Mouse (Mus musculus): ENCODE results near the gene Lag3. TPM values are rescaled to one million over a fixed set of nuclear protein-coding genes. Genes with fewer than 3 reads are reported as not detected.
A peak's percentile ranks its signal among the peaks of the same experiment; 100 is the strongest.
"Not testable (repeated sequence)": the region's sequence is repeated elsewhere in the genome, so short reads cannot be mapped to it uniquely, and the experiment has no call there.

Lag3 gene
- total RNA-seq, 1 experiment from 2014 or later: 1.6 TPM

- ATAC-seq (replicated peaks; ENCODE audit: low read depth, poor library complexity, severe bottlenecking): peak; percentile 83
These were observed 7.8 kb downstream of the Lag3 start for GRCm38 (mm10) chr6:124903580-124904151.

- no peak for ATAC-seq (replicated peaks; ENCODE audit: low read depth, poor library complexity, severe bottlenecking)
These were observed 9.7 kb downstream of the Lag3 start for GRCm38 (mm10) chr6:124901851-124902250.

GRCm38 (mm10) chr6:124900801-124901480, 10.6 kb downstream of the Lag3 start:
- ATAC-seq (replicated peaks; ENCODE audit: low read depth, poor library complexity, severe bottlenecking): peak; percentile 60

GRCm38 (mm10) chr6:124900056-124900800, 11.3 kb downstream of the Lag3 start:
- ATAC-seq (replicated peaks; ENCODE audit: low read depth, poor library complexity, severe bottlenecking): no peak

- peak; percentile 57 for ATAC-seq (replicated peaks; ENCODE audit: low read depth, poor library complexity, severe bottlenecking)
These were observed 13.1 kb downstream of the Lag3 start for GRCm38 (mm10) chr6:124898359-124898758.

- ATAC-seq (replicated peaks; ENCODE audit: low read depth, poor library complexity, severe bottlenecking): not testable (repeated sequence)
These were observed 17.4 kb downstream of the Lag3 start for GRCm38 (mm10) chr6:124894113-124894512.

- 0 out of 2 replicates have a peak, but pooled peaks have one; percentile 15 for ATAC-seq (replicated peaks; ENCODE audit: low read depth, poor library complexity, severe bottlenecking)
These were observed 20.5 kb downstream of the Lag3 start for GRCm38 (mm10) chr6:124890997-124891396.

- ATAC-seq (replicated peaks; ENCODE audit: low read depth, poor library complexity, severe bottlenecking): no peak
These were observed 22.9 kb downstream of the Lag3 start for GRCm38 (mm10) chr6:124888555-124889125.

- no peak for ATAC-seq (replicated peaks; ENCODE audit: low read depth, poor library complexity, severe bottlenecking)
These were observed 23.5 kb downstream of the Lag3 start, which contains the start of gene Cd4 for GRCm38 (mm10) chr6:124887986-124888385. TSS of gene Cd4 (minus strand) at chr6:124888221.

GRCm38 (mm10) chr6:124885956-124886381, 25.5 kb downstream of the Lag3 start:
- no peak for ATAC-seq (replicated peaks; ENCODE audit: low read depth, poor library complexity, severe bottlenecking)

- no peak for ATAC-seq (replicated peaks; ENCODE audit: low read depth, poor library complexity, severe bottlenecking)
These were observed 26.6 kb downstream of the Lag3 start for GRCm38 (mm10) chr6:124884714-124885500.

- no peak for ATAC-seq (replicated peaks; ENCODE audit: low read depth, poor library complexity, severe bottlenecking)
These were observed 28.2 kb downstream of the Lag3 start for GRCm38 (mm10) chr6:124883351-124883750.

- ATAC-seq (replicated peaks; ENCODE audit: low read depth, poor library complexity, severe bottlenecking): no peak
These were observed 29.7 kb downstream of the Lag3 start for GRCm38 (mm10) chr6:124881821-124882220.

GRCm38 (mm10) chr6:124879390-124879789, 32.1 kb downstream of the Lag3 start:
- no peak for ATAC-seq (replicated peaks; ENCODE audit: low read depth, poor library complexity, severe bottlenecking)

GRCm38 (mm10) chr6:124874348-124874747, 37.2 kb downstream of the Lag3 start:
- 0 out of 2 replicates have a peak, but pooled peaks have one; percentile 39 for ATAC-seq (replicated peaks; ENCODE audit: low read depth, poor library complexity, severe bottlenecking)

GRCm38 (mm10) chr6:124866560-124866959, 44.9 kb downstream of the Lag3 start:
- no peak for ATAC-seq (replicated peaks; ENCODE audit: low read depth, poor library complexity, severe bottlenecking)

- ATAC-seq (replicated peaks; ENCODE audit: low read depth, poor library complexity, severe bottlenecking): no peak
These were observed 45.6 kb downstream of the Lag3 start for GRCm38 (mm10) chr6:124865766-124866362.

GRCm38 (mm10) chr6:124863658-124864298, 47.7 kb downstream of the Lag3 start, which contains the start of gene Gpr162:
TSS of gene Gpr162 (minus strand) at chr6:124863983.
- ATAC-seq (replicated peaks; ENCODE audit: low read depth, poor library complexity, severe bottlenecking): peak; percentile 64

- no peak for ATAC-seq (replicated peaks; ENCODE audit: low read depth, poor library complexity, severe bottlenecking)
These were observed 48.3 kb downstream of the Lag3 start for GRCm38 (mm10) chr6:124863125-124863657.
